Mouse (Mus musculus): ENCODE results near the gene Bcl7a.
A peak's percentile ranks its signal among the peaks of the same experiment; 100 is the strongest.

The Bcl7a gene

GRCm38 (mm10) chr5:123377120-123377955 lies 33.7 kb downstream of the Bcl7a start:
- DNase-seq (ENCODE audit: low spot score in 2 of 2), result peak; percentile 66 to 72

- DNase-seq (ENCODE audit: low spot score in 2 of 2), result no peak
These were observed 35.1 kb downstream of the Bcl7a start for GRCm38 (mm10) chr5:123378712-123379111.

DNA sequence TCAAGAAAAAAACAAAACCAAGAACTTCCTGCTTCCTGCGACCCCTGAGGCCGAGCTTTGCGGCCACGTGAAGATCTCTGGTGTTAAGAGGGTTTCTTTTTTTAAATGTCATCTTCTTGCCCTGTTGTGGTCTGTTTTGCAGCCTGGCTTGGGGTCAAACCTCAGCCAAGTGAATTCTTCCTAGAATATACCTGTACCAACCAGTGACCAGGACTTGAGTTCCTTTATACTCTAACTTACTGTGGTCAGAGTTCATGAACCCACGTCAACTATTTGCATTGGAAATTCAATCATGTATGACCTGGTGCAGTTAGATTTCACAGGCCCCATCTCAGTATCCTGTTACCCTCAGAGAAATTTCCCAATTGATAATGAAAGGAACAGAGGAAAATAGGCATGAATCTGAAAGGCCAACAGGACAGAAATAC lies 35.9 kb downstream of the Bcl7a start:
- no peak for DNase-seq (ENCODE audit: low spot score in 2 of 2)

GRCm38 (mm10) chr5:123381968-123382367 lies 38.3 kb downstream of the Bcl7a start:
- no peak for DNase-seq (ENCODE audit: low spot score in 2 of 2)

DNA sequence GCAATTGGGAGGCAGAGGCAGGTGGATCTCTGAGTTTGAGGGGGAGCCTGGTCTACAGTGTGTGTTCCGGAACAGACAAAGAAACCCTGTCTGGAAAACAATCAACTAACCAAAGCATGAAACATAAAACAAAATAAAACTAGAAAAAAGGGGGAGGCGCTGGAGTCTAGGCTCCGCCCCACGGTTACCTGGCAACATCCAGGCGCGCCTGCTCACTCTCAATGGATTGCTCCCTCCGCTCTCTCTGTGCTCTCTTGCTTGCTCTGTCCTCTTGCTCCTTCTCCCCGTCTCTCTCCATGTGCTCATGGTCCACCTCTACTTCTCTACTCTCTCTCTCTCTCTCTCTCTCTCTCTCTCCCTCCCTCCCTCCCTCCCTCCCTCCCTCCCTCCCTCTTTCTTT lies 39.1 kb downstream of the Bcl7a start:
- DNase-seq (ENCODE audit: low spot score in 2 of 2), result no peak

DNA sequence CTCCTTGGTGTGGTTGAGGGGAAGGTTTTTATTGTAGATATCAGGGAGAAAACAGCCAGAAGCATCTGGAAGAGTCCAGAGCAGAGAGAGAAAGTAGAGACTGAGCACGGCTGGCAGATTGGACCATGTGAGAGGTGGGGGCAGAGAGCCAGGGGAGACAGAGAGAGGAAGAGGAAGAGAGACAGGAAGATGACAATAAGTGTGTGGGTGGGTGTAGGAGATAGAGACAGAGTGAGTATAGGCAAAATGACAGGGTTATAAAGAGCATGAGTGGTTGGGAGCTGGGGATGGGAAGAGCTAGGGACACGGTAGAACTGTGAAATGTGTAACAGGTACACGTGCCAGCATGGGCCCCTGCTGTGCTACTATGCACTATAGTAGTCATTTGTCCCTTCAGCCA lies 44.8 kb downstream of the Bcl7a start:
- no peak for DNase-seq (ENCODE audit: low spot score in 2 of 2)

- no peak for DNase-seq (ENCODE audit: low spot score in 2 of 2)
These were observed 47.2 kb downstream of the Bcl7a start for GRCm38 (mm10) chr5:123390536-123391441.

DNA sequence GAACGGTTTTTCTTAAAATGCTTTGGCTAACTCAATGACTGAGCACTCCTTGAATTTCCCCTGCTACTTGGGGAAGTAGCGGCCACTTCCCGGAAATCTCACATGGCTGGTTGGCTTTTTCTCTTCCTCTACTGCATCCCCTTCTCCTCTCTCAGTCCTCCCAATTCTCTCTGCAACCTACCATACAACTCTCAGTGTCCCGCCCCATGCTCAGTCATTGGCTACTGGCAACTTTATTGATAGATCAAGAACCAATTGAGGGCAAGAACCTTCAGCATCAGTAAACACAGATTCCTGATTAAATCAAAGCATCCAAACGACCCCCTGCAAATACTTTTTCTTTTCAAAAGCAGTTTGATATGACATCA lies 47.8 kb downstream of the Bcl7a start:
- no peak for DNase-seq (ENCODE audit: low spot score in 2 of 2)

DNA sequence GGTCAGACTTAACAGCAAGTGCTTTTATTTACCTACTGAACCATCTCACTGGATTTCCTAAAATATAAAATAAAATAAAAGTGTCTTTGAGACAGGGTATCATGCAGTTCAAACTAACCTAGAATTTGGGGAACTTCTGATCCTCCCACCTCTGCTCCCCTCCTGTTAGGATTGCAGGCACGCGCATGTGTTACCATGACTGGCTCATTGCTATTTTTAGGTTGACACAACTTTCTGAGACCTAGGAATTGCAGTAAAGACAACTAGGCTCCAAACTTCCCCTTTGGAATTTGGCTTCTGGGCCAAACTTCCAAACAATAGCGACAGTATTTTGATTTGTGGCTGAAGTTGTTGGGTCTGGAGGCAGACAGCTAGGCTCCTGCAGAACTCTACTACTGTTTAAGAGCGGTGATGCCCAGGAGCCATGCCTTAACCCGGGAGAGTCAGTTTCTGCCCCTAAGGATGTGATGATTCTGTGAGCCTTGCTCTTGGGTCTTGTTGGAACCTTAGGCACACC lies 50.2 kb downstream of the Bcl7a start:
- no peak for DNase-seq (ENCODE audit: low spot score in 2 of 2)

- DNase-seq (ENCODE audit: low spot score in 2 of 2), result peak; percentile 91 to 97
These were observed 50.8 kb downstream of the Bcl7a start, which contains the start of gene Mlxip for GRCm38 (mm10) chr5:123394303-123394956. Gene Mlxip, plus strand, starts transcription at chr5:123394798.

GRCm38 (mm10) chr5:123394957-123395881 lies 51.6 kb downstream of the Bcl7a start:
- no peak for DNase-seq (ENCODE audit: low spot score in 2 of 2)

GRCm38 (mm10) chr5:123396901-123397464 lies 53.3 kb downstream of the Bcl7a start:
- no peak for DNase-seq (ENCODE audit: low spot score in 2 of 2)

GRCm38 (mm10) chr5:123397786-123398185 lies 54.2 kb downstream of the Bcl7a start:
- peak in 1 of 2 experiments; percentile 36 for DNase-seq (ENCODE audit: low spot score in 2 of 2)

- DNase-seq (ENCODE audit: low spot score in 2 of 2), result no peak
These were observed 55.3 kb downstream of the Bcl7a start for GRCm38 (mm10) chr5:123398856-123399498.

- no peak for DNase-seq (ENCODE audit: low spot score in 2 of 2)
These were observed 60.8 kb downstream of the Bcl7a start for GRCm38 (mm10) chr5:123404480-123404879.

GRCm38 (mm10) chr5:123406952-123407351 lies 63.3 kb downstream of the Bcl7a start:
- no peak for DNase-seq (ENCODE audit: low spot score in 2 of 2)

- no peak for DNase-seq (ENCODE audit: low spot score in 2 of 2)
These were observed 64.5 kb downstream of the Bcl7a start for GRCm38 (mm10) chr5:123408176-123408575.

DNA sequence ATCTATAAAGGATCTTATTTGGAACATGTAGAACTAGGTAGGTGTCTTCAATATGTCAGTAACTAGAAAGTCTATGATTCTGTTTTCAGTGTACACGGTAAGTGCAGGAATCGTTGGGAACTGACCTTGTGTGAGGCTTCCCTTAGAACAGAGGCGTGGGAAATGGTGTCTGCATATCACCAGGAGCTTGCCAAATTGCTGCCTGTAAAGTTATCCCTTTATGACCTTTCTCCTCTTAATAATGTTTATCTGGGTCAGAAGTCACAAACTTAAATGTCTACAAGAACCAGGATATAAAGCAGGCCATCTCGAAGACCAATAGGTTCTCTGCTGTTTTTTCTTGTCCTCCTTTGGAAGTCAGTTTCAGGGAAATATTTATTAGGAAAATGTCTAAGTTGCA lies 68.6 kb downstream of the Bcl7a start:
- DNase-seq (ENCODE audit: low spot score in 2 of 2), result no peak

GRCm38 (mm10) chr5:123413866-123414363 lies 70.3 kb downstream of the Bcl7a start:
- DNase-seq (ENCODE audit: low spot score in 2 of 2), result no peak

DNA sequence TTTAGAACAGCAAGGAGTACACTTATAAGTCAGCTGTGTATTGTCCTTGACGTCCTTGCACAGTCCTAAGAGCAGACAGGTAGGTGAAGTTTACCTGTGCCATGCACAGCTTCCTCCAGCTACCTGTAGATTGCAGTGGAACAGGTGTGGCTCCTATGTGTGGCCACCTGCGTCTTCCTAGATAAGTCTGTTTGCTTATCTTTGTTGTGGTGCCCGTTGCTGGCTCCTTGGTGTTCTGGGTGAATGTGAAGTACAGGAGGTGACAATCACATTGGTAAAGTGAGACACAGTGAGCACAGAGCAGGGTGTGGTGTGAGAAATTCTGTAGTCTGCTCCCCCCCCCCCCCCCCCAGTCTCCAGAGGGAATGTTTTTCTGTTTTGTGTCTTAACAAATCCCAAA lies 72.5 kb downstream of the Bcl7a start:
- DNase-seq (ENCODE audit: low spot score in 2 of 2), result no peak
